Mouse (Mus musculus) CH12.LX (cell line): ENCODE results near the gene Angel1. TPM values are rescaled to one million over a fixed set of nuclear protein-coding genes. Genes with fewer than 3 reads are reported as not detected.

Source experiments
- DNase-seq: peaks from one replicate; pipeline ENCODE4 v3.0.0-alpha.2; 2013; ENCODE audit errors: extremely low read depth
- H3K27ac ChIP-seq: 2 replicates; pipeline ENCODE4 v1.5.1; 2012; ENCODE audit warnings: low read depth, mild to moderate bottlenecking, control low read depth, moderate library complexity; ENCODE audit not compliant: insufficient read depth
- H3K27me3 ChIP-seq: replicated peaks from 2 replicates; pipeline ENCODE3; 2012; ENCODE audit warnings: inconsistent platforms
- H3K36me3 ChIP-seq, 2 experiments: replicated peaks in 1 of 2; 2 replicates each; pipeline versions ENCODE3 to v1.6.1; 2012; ENCODE audit warnings: inconsistent platforms in 1 of 2, low read length in 1 of 2, mild to moderate bottlenecking in 1 of 2, mixed read lengths in 1 of 2, moderate library complexity in 1 of 2; ENCODE audit not compliant: control insufficient read depth in 1 of 2, insufficient read depth in 1 of 2
- H3K4me1 ChIP-seq, 2 experiments: 2 replicates each; pipeline ENCODE4 v1.6.1; 2012; ENCODE audit warnings: inconsistent platforms in 1 of 2, moderate library complexity in 1 of 2; ENCODE audit not compliant: insufficient read depth in 2 of 2, control insufficient read depth in 1 of 2
- H3K4me2 ChIP-seq: 2 replicates; pipeline ENCODE4 v1.6.1; 2012; ENCODE audit warnings: low read depth, mild to moderate bottlenecking, control low read depth; ENCODE audit not compliant: poor library complexity, insufficient read depth, severe bottlenecking
- H3K4me3 ChIP-seq, 3 experiments: fragments of 150-350 bp in 1 of 3; sonication (generic) in 1 of 3; replicated peaks in 1 of 3; 2 replicates each; pipeline versions ENCODE3 to v1.5.1; 2011 to 2012; ENCODE audit warnings: low read depth in 2 of 3, low read length in 2 of 3, mild to moderate bottlenecking in 2 of 3, moderate library complexity in 2 of 3, control low read depth in 1 of 3, improper control_type of control experiment in 1 of 3, inconsistent platforms in 1 of 3, mixed read lengths in 1 of 3; ENCODE audit not compliant: poor library complexity in 1 of 3
- H3K79me2 ChIP-seq: replicated peaks from 2 replicates; pipeline ENCODE4 v1.6.1; 2012; ENCODE audit warnings: mild to moderate bottlenecking, moderate library complexity; ENCODE audit not compliant: control insufficient read depth, poor library complexity, insufficient read depth, severe bottlenecking; ENCODE audit errors: extremely low read depth
- H3K9ac ChIP-seq: 2 replicates; pipeline ENCODE4 v1.6.1; 2012; ENCODE audit warnings: low read depth, mild to moderate bottlenecking, control low read depth, moderate library complexity; ENCODE audit not compliant: insufficient read depth
- H3K9me3 ChIP-seq: replicated peaks from 2 replicates; pipeline ENCODE3; 2012; ENCODE audit warnings: low read length, inconsistent platforms, mixed read lengths
- BHLHE40 ChIP-seq: IDR thresholded peaks from 2 replicates; pipeline ENCODE4 v1.6.1; 2011; ENCODE audit warnings: mild to moderate bottlenecking, low read depth, low read length, improper control_type of control experiment
- CHD2 ChIP-seq: IDR thresholded peaks from 2 replicates; pipeline ENCODE4 v1.6.1; 2011; ENCODE audit warnings: low read length, improper control_type of control experiment
- CTCF ChIP-seq, 2 experiments: IDR thresholded peaks in 1 of 2; conservative IDR thresholded peaks in 1 of 2; 2 replicates each; pipeline ENCODE4 v1.5.1; 2011 to 2012; ENCODE audit warnings: low read depth in 2 of 2, low read length in 2 of 2, improper control_type of control experiment in 1 of 2, inconsistent platforms in 1 of 2, mild to moderate bottlenecking in 1 of 2, moderate library complexity in 1 of 2
- ETS1 ChIP-seq: conservative IDR thresholded peaks from 2 replicates; pipeline ENCODE4 v1.6.1; 2012; ENCODE audit warnings: low read depth, mild to moderate bottlenecking, inconsistent platforms, low read length, improper control_type of control experiment, moderate library complexity
- GABPA ChIP-seq: IDR thresholded peaks from 2 replicates; pipeline ENCODE4 v1.6.1; 2012; ENCODE audit warnings: low read depth, low read length, improper control_type of control experiment, inconsistent platforms; ENCODE audit not compliant: insufficient replicate concordance
- IRF4 ChIP-seq: IDR thresholded peaks from 2 replicates; pipeline ENCODE4 v1.6.1; 2014; ENCODE audit warnings: low read depth, mild to moderate bottlenecking, inconsistent platforms, low read length, improper control_type of control experiment
- JUND ChIP-seq: conservative IDR thresholded peaks from 2 replicates; pipeline ENCODE4 v1.6.1; 2011; ENCODE audit warnings: low read depth, low read length, improper control_type of control experiment
- PAX5 ChIP-seq: IDR thresholded peaks from 2 replicates; pipeline ENCODE4 v1.6.1; 2012; ENCODE audit warnings: low read length, inconsistent platforms, mixed read lengths
- POLR2A ChIP-seq: IDR thresholded peaks from 2 replicates; pipeline ENCODE4 v1.6.1; 2011; ENCODE audit warnings: low read depth, mild to moderate bottlenecking, improper control_type of control experiment, low read length
- RAD21 ChIP-seq: IDR thresholded peaks from 2 replicates; pipeline ENCODE4 v1.6.1; 2011; ENCODE audit warnings: low read depth, mild to moderate bottlenecking, low read length, improper control_type of control experiment, moderate library complexity
- SIN3A ChIP-seq: IDR thresholded peaks from 2 replicates; pipeline ENCODE4 v1.6.1; 2012; ENCODE audit warnings: low read length, improper control_type of control experiment, inconsistent platforms
- SMC3 ChIP-seq: IDR thresholded peaks from 2 replicates; pipeline ENCODE4 v1.6.1; 2011; ENCODE audit warnings: low read depth, low read length, improper control_type of control experiment
- TCF12 ChIP-seq: IDR thresholded peaks from 2 replicates; pipeline ENCODE4 v1.6.1; 2014; ENCODE audit warnings: low read depth, mild to moderate bottlenecking, inconsistent platforms, low read length, improper control_type of control experiment
- ZC3H11A ChIP-seq: IDR thresholded peaks from 2 replicates; pipeline ENCODE4 v1.6.1; 2012; ENCODE audit warnings: low read depth, mild to moderate bottlenecking, inconsistent platforms, low read length, improper control_type of control experiment
- ZNF384 ChIP-seq: IDR thresholded peaks from 2 replicates; pipeline ENCODE4 v1.6.1; 2012; ENCODE audit warnings: low read depth, low read length, improper control_type of control experiment, inconsistent platforms
- dilution Hi-C: fragments of 300-500 bp; cut with MboI; formaldehyde crosslinking; loops from 2 replicates; pipeline ENCODE4 v1.14.3; 2020; ENCODE audit warnings: low sequenced_read_pairs; ENCODE audit not compliant: extremely low pct_unique_long_range_greater_than_20kb, extremely low pct_ligation_motif_present
- in situ Hi-C: fragments of 300-500 bp; cut with MboI; formaldehyde crosslinking; loops from 3 replicates; pipeline ENCODE4 v1.14.3; 2019; ENCODE audit warnings: low sequenced_read_pairs, low pct_ligation_motif_present, low pct_unique_long_range_greater_than_20kb, mixed read lengths
- polyA plus RNA-seq: library from polyadenylated mRNA; unstranded; fragments of >175 nt; gene quantifications from 2 replicates; pipeline ENCODE4 v1.2.1, GENCODE M21; 2012; ENCODE audit warnings: low read depth; ENCODE audit not compliant: insufficient read length
- total RNA-seq, 2 experiments: library from RNA; depleted of rRNA; stranded (reverse); fragments of 300-350 nt in 1 of 2; fragments of >200 nt in 1 of 2; gene quantifications; 2 replicates each; pipeline ENCODE4 v1.2.3; 2012 to 2014

Gene Angel1
- total and polyA plus RNA-seq, 3 experiments, result 1.0 to 9.3 (median 2.9) TPM

GRCm38 (mm10) chr12:86714026-86714425 is 12.2 kb downstream of the Angel1 start:
- Histone ChIP-seq H3K27me3 (no peaks in the 10 kb centered on the region), H3K4me3 (no peak overlapping the region), H3K4me2 (no peak overlapping the region), H3K27ac (no peak overlapping the region), H3K9me3 (no peaks in the 10 kb centered on the region), H3K79me2 (no peaks in the 10 kb centered on the region), H3K9ac (no peak overlapping the region)
- in situ Hi-C loops, result no loop called here
- DNase-seq, result no peak
- TF ChIP-seq BHLHE40 (no peak), CTCF (conservative IDR thresholded peaks at IDR 0.05 in 1 of 2, IDR thresholded peaks at IDR 0.05 in 1 of 2; ENCODE audit: low read depth in 2 of 2, low read length in 2 of 2) (peak in 1 of 2 experiments; percentile 70; a peak in 3 of 4 replicates), PAX5 (no peak), RAD21 (peak; percentile 65), SMC3 (peak; percentile 46), ZNF384 (peak; percentile 86)
- TF ChIP-seq, all 38 proteins: peak for 4
- Histone ChIP-seq H3K36me3 (peaks cover 0 to 24% of the 10 kb centered on the region in 2 experiments), H3K4me1 (peaks cover 0 to 4% of the 10 kb centered on the region in 2 experiments; a peak in 2 of 4 replicates)
- dilution Hi-C loops, result no loop called here

- H3K4me3 ChIP-seq, result no peak overlapping the region
- peaks cover 0 to 38% of the 10 kb centered on the region in 2 experiments for H3K36me3 ChIP-seq
- H3K27me3 ChIP-seq, result no peaks in the 10 kb centered on the region
- no peaks in the 10 kb centered on the region for H3K9me3 ChIP-seq
- TF ChIP-seq CHD2, result no peak
- no peak for TF ChIP-seq TCF12
- no peak for TF ChIP-seq SMC3
- no peak for TF ChIP-seq SIN3A
- no peak for TF ChIP-seq GABPA
- no peak for TF ChIP-seq IRF4
- no peak for TF ChIP-seq JUND
- TF ChIP-seq POLR2A, result no peak
- no peak for TF ChIP-seq ZC3H11A
- peaks cover 0 to 10% of the 10 kb centered on the region in 2 experiments; a peak in 2 of 4 replicates for H3K4me1 ChIP-seq
- no peak overlapping the region for H3K9ac ChIP-seq
- no peaks in the 10 kb centered on the region for H3K79me2 ChIP-seq
- no peak for DNase-seq
- in situ Hi-C loops (no loop called here), dilution Hi-C loops (no loop called here)
- H3K27ac ChIP-seq, result no peak overlapping the region
- no peak overlapping the region for H3K4me2 ChIP-seq
Observed at GRCm38 (mm10) chr12:86705843-86706242, 20.4 kb downstream of the Angel1 start.

DNA sequence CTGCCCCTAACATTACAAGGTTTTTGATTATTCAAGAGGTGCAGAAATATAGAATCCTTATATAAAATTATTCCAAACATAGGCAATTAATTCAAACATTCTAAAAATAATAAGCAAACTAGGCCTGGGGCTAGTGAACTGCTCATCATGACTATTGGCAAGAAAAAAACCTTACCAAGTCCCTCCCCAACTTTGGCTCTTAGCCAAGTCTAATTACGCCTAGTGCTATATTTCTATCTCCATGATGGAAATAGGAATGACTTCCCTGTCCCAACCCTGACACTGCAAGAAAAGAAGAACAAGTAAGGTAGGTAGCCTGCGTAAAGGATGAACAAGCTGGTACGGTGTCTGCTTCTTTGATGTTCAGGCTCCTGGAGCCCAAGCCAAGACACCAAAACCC is 23.6 kb downstream of the Angel1 start:
- dilution Hi-C loops, result no loop called here
- in situ Hi-C loops, result no loop called here

More for the DNA sequence above, 23.6 kb downstream of the Angel1 start:
- Histone ChIP-seq H3K9ac (no peak overlapping the region), H3K4me2 (no peak overlapping the region), H3K27me3 (no peaks in the 10 kb centered on the region), H3K27ac (no peak overlapping the region), H3K4me1 (peaks cover 0 to 10% of the 10 kb centered on the region in 2 experiments; a peak in 2 of 4 replicates), H3K79me2 (no peaks in the 10 kb centered on the region), H3K36me3 (peaks cover 0 to 39% of the 10 kb centered on the region in 2 experiments), H3K9me3 (peaks cover 1% of the 10 kb centered on the region), H3K4me3 (no peak overlapping the region)
- DNase-seq, result no peak
- TF ChIP-seq ETS1, result no peak
